In the genomic region with DNA sequence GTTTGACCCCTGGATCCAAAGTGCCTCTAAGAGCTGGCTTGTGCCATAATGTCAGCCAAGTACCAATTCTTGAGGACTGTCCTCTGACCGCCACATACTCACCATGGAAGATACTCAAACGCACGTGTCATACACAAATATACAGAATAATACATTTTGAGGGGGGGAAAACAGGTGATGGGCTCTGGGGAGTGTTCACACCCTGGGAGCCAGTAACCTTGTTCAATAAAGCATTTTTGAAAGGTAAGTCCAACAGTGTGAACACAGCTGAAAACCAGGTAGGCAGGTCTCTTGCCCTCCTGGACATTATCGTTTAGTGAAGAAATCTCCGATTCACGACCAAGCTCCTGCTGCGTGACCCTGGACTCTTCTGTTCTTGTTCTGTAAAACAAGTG, we compare ENCODE assay signal across 7 mouse cellular contexts. TPM values are rescaled to one million over a fixed set of nuclear protein-coding genes. Genes with fewer than 3 reads are reported as not detected.
DNase-seq lines count a peak whose midpoint lies in the region; ATAC-seq and TF ChIP-seq lines count a peak whose summit lies in the region.

No protein-coding gene starts in this region.

- no peak overlapping the region for H3K27ac ChIP-seq in testis, adult 2 months (ENCODE audit: control insufficient read depth, insufficient read depth, low read depth, low read length)
- H3K27ac ChIP-seq in hindbrain, embryonic 10.5 days, result no peak overlapping the region
- H3K27ac ChIP-seq in liver, embryonic 14.5 days, result no peak overlapping the region

- ATAC-seq in liver, embryonic 14.5 days (ENCODE audit: insufficient read depth), result peak; percentile 4

- no peak for DNase-seq in testis, postnatal 14 days (ENCODE audit: low spot score)
- no peak for DNase-seq in hindbrain, embryonic 10.5 days (ENCODE audit: low spot score)
- no peak for DNase-seq in liver, embryonic 14.5 days (ENCODE audit: low read depth in 3 of 3, low spot score in 3 of 3)
- no peak for DNase-seq in embryo, embryonic 9.5 days (ENCODE audit: extremely low spot score)
- no peak for DNase-seq in urinary bladder, postnatal 36 days (ENCODE audit: low spot score in 2 of 2)
- no peak for DNase-seq in lung, postnatal 10 days

- TF ChIP-seq CTCF in testis, adult 2 months (IDR thresholded peaks at IDR 0.05; ENCODE audit: control insufficient read depth, insufficient read depth, insufficient replicate concordance, low read depth, low read length), result no peak
- TF ChIP-seq CTCF in liver, embryonic 14.5 days (IDR thresholded peaks at IDR 0.05; ENCODE audit: low read depth), result no peak

- TF ChIP-seq EP300 in liver, embryonic 14.5 days (IDR thresholded peaks at IDR 0.05; ENCODE audit: low read depth), result no peak

- H3K4me1 ChIP-seq in testis, adult 2 months (ENCODE audit: control insufficient read depth, insufficient read depth, low read length), result peaks cover 2% of the 10 kb centered on the region
- H3K4me1 ChIP-seq in hindbrain, embryonic 10.5 days (replicated peaks), result peaks cover 9% of the 10 kb centered on the region
- H3K4me1 ChIP-seq in liver, embryonic 14.5 days (replicated peaks; ENCODE audit: control insufficient read depth in 2 of 2, insufficient read depth in 2 of 2, low read length in 1 of 2), result peaks cover 3 to 8% of the 10 kb centered on the region in 2 experiments

- H3K9ac ChIP-seq in liver, embryonic 14.5 days (replicated peaks), result no peak overlapping the region

- no peaks in the 10 kb centered on the region for H3K9me3 ChIP-seq in hindbrain, embryonic 10.5 days
- no peaks in the 10 kb centered on the region for H3K9me3 ChIP-seq in liver, embryonic 14.5 days (ENCODE audit: control insufficient read depth, low read length)

- WGBS in hindbrain, embryonic 10.5 days, result 38% methylated on average over 7 of the region's 7 CpGs
- 33% methylated on average over 7 of the region's 7 CpGs for WGBS in liver, embryonic 14.5 days (ENCODE audit: insufficient replicate concordance)

- TF ChIP-seq POLR2A in testis, adult 2 months (IDR thresholded peaks at IDR 0.05; ENCODE audit: control insufficient read depth, low read depth, low read length), result no peak

- H3K4me2 ChIP-seq in liver, embryonic 14.5 days (ENCODE audit: low read depth), result 0 out of 2 replicates have a peak overlapping the region, but pooled peaks have one; percentile 89

- H3K27me3 ChIP-seq in testis, adult 2 months (ENCODE audit: control insufficient read depth, insufficient read depth, low read length), result no peaks in the 10 kb centered on the region
- no peaks in the 10 kb centered on the region for H3K27me3 ChIP-seq in hindbrain, embryonic 10.5 days (ENCODE audit: insufficient read depth, poor library complexity, severe bottlenecking)
- no peaks in the 10 kb centered on the region for H3K27me3 ChIP-seq in liver, embryonic 14.5 days (ENCODE audit: control insufficient read depth, insufficient read depth, low read length)

- peak overlapping the region; percentile 98 for H3K4me3 ChIP-seq in testis, adult 2 months (ENCODE audit: control insufficient read depth, low read depth, low read length)
- peak overlapping the region; percentile 84 for H3K4me3 ChIP-seq in hindbrain, embryonic 10.5 days
- peak overlapping the region in 1 of 2 experiments; percentile 97; a peak in 2 of 4 replicates for H3K4me3 ChIP-seq in liver, embryonic 14.5 days (ENCODE audit: insufficient read depth in 1 of 2, low read depth in 2 of 2, low read length in 2 of 2)

- no peaks in the 10 kb centered on the region for H3K36me3 ChIP-seq in testis, adult 2 months (ENCODE audit: control insufficient read depth, insufficient read depth, low read length)
- H3K36me3 ChIP-seq in hindbrain, embryonic 10.5 days, result peaks cover 15% of the 10 kb centered on the region
- no peaks in the 10 kb centered on the region for H3K36me3 ChIP-seq in liver, embryonic 14.5 days (replicated peaks; ENCODE audit: control insufficient read depth, insufficient read depth, low read depth)

RNA-seq across cellular contexts. Expression of a gene that starts 0.4 kb away (rescaled TPM):
- 30.3 and 35.5 TPM in 2 replicates for polyA plus RNA-seq in testis, adult 2 months (2012; rRNA removed)
- polyA plus RNA-seq in hindbrain, embryonic 10.5 days (2016; fragmentation: Nextera tagmentation; extraction: Ambion mirVana), result 56.0 and 56.1 TPM in 2 replicates
- polyA plus RNA-seq in liver, embryonic 14.5 days (2012; rRNA removed), result 8.3 and 11.6 TPM in 2 replicates
- polyA plus RNA-seq in liver, embryonic 14.5 days (2014; fragmentation: Nextera tagmentation; extraction: Ambion mirVana), result 21.6 and 25.6 TPM in 2 replicates

RNA-seq across cellular contexts. Expression of a gene that starts 24.8 kb away (rescaled TPM):
- 3.8 and 3.9 TPM in 2 replicates for polyA plus RNA-seq in testis, adult 2 months (2012; rRNA removed)
- polyA plus RNA-seq in hindbrain, embryonic 10.5 days (2016; fragmentation: Nextera tagmentation; extraction: Ambion mirVana), result 5.0 and 5.2 TPM in 2 replicates
- 1.7 and 2.2 TPM in 2 replicates for polyA plus RNA-seq in liver, embryonic 14.5 days (2012; rRNA removed)
- polyA plus RNA-seq in liver, embryonic 14.5 days (2014; fragmentation: Nextera tagmentation; extraction: Ambion mirVana), result 2.5 and 3.4 TPM in 2 replicates

RNA-seq across cellular contexts. Expression of a gene that starts 54.6 kb away (rescaled TPM):
- 0.86 and 0.96 TPM in 2 replicates for polyA plus RNA-seq in testis, adult 2 months (2012; rRNA removed)
- 0.81 and 2.0 TPM in 2 replicates for polyA plus RNA-seq in hindbrain, embryonic 10.5 days (2016; fragmentation: Nextera tagmentation; extraction: Ambion mirVana)
- 1.5 and 2.4 TPM in 2 replicates for polyA plus RNA-seq in liver, embryonic 14.5 days (2012; rRNA removed)
- 3.9 and 4.7 TPM in 2 replicates for polyA plus RNA-seq in liver, embryonic 14.5 days (2014; fragmentation: Nextera tagmentation; extraction: Ambion mirVana)
